Mouse (Mus musculus) neural tube, embryonic 14.5 days (tissue): ENCODE results near the gene Clec1b. TPM values are rescaled to one million over a fixed set of nuclear protein-coding genes. Genes with fewer than 3 reads are reported as not detected.
A peak's percentile ranks its signal among the peaks of the same experiment; 100 is the strongest.

ENCODE experiments used
- ATAC-seq: fragments of 200-750 bp; cut with Nextera tagmentation; 2 replicates; pipeline ENCODE4 v1.8.0; 2017; ENCODE audit warnings: low read depth, mild to moderate bottlenecking, moderate TSS enrichment, moderate library complexity
- H3K27ac ChIP-seq: fragments of 300-500 bp; sonication (generic); 2 replicates; pipeline ENCODE4 v1.5.1; 2014; ENCODE audit warnings: low read depth, mild to moderate bottlenecking, control low read depth, low read length, moderate library complexity, mixed read lengths
- H3K27me3 ChIP-seq: fragments of 300-500 bp; sonication (generic); 2 replicates; pipeline ENCODE4 v1.6.1; 2014; ENCODE audit warnings: low read length; ENCODE audit not compliant: control insufficient read depth, insufficient read depth
- H3K36me3 ChIP-seq: fragments of 300-500 bp; sonication (generic); 2 replicates; pipeline ENCODE4 v1.6.1; 2014; ENCODE audit warnings: low read length, mixed read lengths; ENCODE audit not compliant: control insufficient read depth, insufficient read depth
- H3K4me1 ChIP-seq: fragments of 300-500 bp; sonication (generic); 2 replicates; pipeline ENCODE4 v1.6.1; 2014; ENCODE audit warnings: low read length; ENCODE audit not compliant: control insufficient read depth, insufficient read depth
- H3K4me2 ChIP-seq: fragments of 300-500 bp; sonication (generic); 2 replicates; pipeline ENCODE4 v1.6.1; 2014; ENCODE audit warnings: mild to moderate bottlenecking, low read depth, low read length, control low read depth
- H3K4me3 ChIP-seq: fragments of 300-500 bp; sonication (generic); 2 replicates; pipeline ENCODE4 v1.5.1; 2014; ENCODE audit warnings: low read depth, low read length, control low read depth, mixed read lengths
- H3K9ac ChIP-seq: fragments of 300-500 bp; sonication (generic); replicated peaks from 2 replicates; pipeline ENCODE4 v1.6.1; 2014; ENCODE audit warnings: low read depth, mild to moderate bottlenecking, control low read depth, low read length, mixed read lengths
- H3K9me3 ChIP-seq: fragments of 300-500 bp; sonication (generic); 2 replicates; pipeline ENCODE4 v1.6.1; 2016; ENCODE audit warnings: low read length; ENCODE audit not compliant: control insufficient read depth
- WGBS: fragments of 180-500 bp; shearing (Covaris S2); extraction: QIAGEN DNeasy Blood & Tissue Kit; methylation state at CpG from one replicate; pipeline ENCODE4 v1.1.7; 2014; 5-methylcytosine and 5-hydroxymethylcytosine counted together
- polyA plus RNA-seq: library from polyadenylated mRNA; unstranded; fragments of >200 nt; fragmentation: Nextera tagmentation; extraction: Ambion mirVana; gene quantifications from 2 replicates; pipeline ENCODE4 v1.2.1, GENCODE M21; 2014

The Clec1b gene
- polyA plus RNA-seq, 1 experiment from 2014 or later: 0.88 TPM

GRCm38 (mm10) chr6:129402404-129402803, 5.3 kb downstream of the Clec1b start:
- H3K36me3 ChIP-seq: no peaks in the 10 kb centered on the region
- H3K9ac ChIP-seq: no peak overlapping the region
- no peak overlapping the region for H3K27ac ChIP-seq
- H3K4me2 ChIP-seq: no peak overlapping the region
- no peak for ATAC-seq
- H3K4me3 ChIP-seq: no peak overlapping the region
- 95% methylated on average over 2 of the region's 2 CpGs for WGBS
- H3K27me3 ChIP-seq: no peaks in the 10 kb centered on the region
- H3K9me3 ChIP-seq: no peaks in the 10 kb centered on the region
- H3K4me1 ChIP-seq: no peaks in the 10 kb centered on the region

- Histone ChIP-seq H3K27ac (no peak overlapping the region), H3K4me3 (no peak overlapping the region), H3K9me3 (no peaks in the 10 kb centered on the region), H3K27me3 (no peaks in the 10 kb centered on the region), H3K9ac (no peak overlapping the region), H3K36me3 (no peaks in the 10 kb centered on the region), H3K4me2 (no peak overlapping the region), H3K4me1 (no peaks in the 10 kb centered on the region)
- WGBS: 88% methylated on average over 6 of the region's 6 CpGs
- ATAC-seq: no peak
Observed at GRCm38 (mm10) chr6:129403391-129403790, 6.3 kb downstream of the Clec1b start.

- Histone ChIP-seq H3K27ac (no peak overlapping the region), H3K27me3 (no peaks in the 10 kb centered on the region), H3K36me3 (no peaks in the 10 kb centered on the region), H3K4me3 (no peak overlapping the region), H3K4me2 (no peak overlapping the region), H3K9ac (no peak overlapping the region), H3K4me1 (no peaks in the 10 kb centered on the region), H3K9me3 (no peaks in the 10 kb centered on the region)
- no peak for ATAC-seq
Observed at GRCm38 (mm10) chr6:129405999-129406398, 8.9 kb downstream of the Clec1b start.

- Histone ChIP-seq H3K4me1 (no peaks in the 10 kb centered on the region), H3K9me3 (no peaks in the 10 kb centered on the region), H3K27ac (no peak overlapping the region), H3K4me3 (no peak overlapping the region), H3K36me3 (no peaks in the 10 kb centered on the region), H3K27me3 (no peaks in the 10 kb centered on the region), H3K4me2 (no peak overlapping the region), H3K9ac (no peak overlapping the region)
- WGBS: 61% methylated on average over 2 of the region's 2 CpGs
- ATAC-seq: no peak
Observed at GRCm38 (mm10) chr6:129407324-129407723, 10.2 kb downstream of the Clec1b start.

DNA sequence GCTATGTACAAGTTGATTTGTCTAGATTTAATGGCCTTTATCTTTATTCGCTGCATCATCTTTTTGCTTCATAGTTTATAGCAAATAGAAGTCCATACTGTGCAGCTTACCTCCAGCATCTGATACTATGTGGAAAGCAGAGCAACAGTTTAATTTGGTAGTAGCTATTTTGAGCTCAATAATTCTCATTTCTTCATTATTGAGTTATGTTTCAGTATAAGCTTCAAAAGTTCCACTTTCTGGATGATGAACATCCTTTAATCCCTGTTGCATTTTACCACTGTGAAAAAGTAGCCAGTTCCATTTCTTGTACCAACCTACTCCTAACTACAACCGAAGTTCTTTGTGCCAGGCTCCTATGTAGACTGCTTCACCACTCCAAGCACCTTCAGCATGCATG, 11.5 kb downstream of the Clec1b start, which contains the start of gene Clec9a:
Gene Clec9a, plus strand, starts transcription at position 301 of the 400 bp plus-strand sequence.
- no peaks in the 10 kb centered on the region for H3K9me3 ChIP-seq
- no peaks in the 10 kb centered on the region for H3K27me3 ChIP-seq
- no peak within 1 kb of the TSS for H3K27ac ChIP-seq
- no peaks in the 10 kb centered on the region for H3K4me1 ChIP-seq
- H3K4me2 ChIP-seq: no peak within 1 kb of the TSS
- no peak for ATAC-seq
- H3K9ac ChIP-seq: no peak within 1 kb of the TSS
- 92% methylated on average over 2 of the region's 2 CpGs for WGBS
- no peak within 1 kb of the TSS for H3K4me3 ChIP-seq
- H3K36me3 ChIP-seq: no peaks in the 10 kb centered on the region

DNA sequence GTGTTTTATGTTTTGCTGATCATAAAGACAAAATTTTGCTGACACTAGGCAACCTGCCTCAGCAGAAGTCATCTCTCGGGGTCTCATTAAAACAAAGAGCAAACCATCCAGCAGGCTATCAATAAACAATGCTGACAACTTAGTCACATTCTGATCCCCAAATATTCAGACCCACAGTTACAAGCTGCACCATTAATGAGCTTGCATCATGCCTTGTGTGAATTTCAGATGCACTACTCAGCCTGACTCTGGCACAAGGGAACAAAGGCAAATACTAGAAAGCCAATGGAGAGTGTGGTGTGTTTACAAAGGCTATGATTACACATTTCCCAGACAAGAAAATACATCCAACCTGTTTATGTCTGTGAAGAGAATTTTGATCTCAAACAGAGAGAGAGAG, 17.1 kb downstream of the Clec1b start:
- peak; percentile 54 for ATAC-seq
- H3K4me3 ChIP-seq: no peak overlapping the region
- no peaks in the 10 kb centered on the region for H3K9me3 ChIP-seq
- WGBS: 83% methylated on average over 1 of the region's 1 CpGs
- no peaks in the 10 kb centered on the region for H3K4me1 ChIP-seq
- H3K9ac ChIP-seq: no peak overlapping the region
- no peak overlapping the region for H3K27ac ChIP-seq
- H3K4me2 ChIP-seq: no peak overlapping the region
- no peaks in the 10 kb centered on the region for H3K27me3 ChIP-seq
- no peaks in the 10 kb centered on the region for H3K36me3 ChIP-seq

DNA sequence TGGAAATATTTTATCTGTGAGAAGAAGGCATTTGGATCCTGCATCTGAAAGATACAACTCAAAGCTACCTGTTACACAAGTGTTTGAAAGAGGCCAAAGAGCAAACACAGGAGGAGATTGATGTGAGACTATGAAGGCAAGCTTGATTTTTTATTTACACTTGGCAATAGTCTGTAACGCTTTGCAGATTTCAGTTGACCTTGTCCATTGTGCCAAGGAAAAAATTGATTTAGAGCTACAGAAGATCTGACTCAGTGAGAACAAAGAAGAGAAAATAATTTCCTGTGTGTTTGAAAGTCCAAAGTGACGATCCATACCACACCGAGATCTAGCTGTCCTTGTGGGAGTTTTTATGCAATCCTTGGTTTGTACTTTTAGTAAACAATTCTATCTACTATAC, 25.2 kb downstream of the Clec1b start:
- H3K4me1 ChIP-seq: no peaks in the 10 kb centered on the region
- no peak overlapping the region for H3K9ac ChIP-seq
- 83% methylated on average over 3 of the region's 3 CpGs for WGBS
- H3K27me3 ChIP-seq: no peaks in the 10 kb centered on the region
- no peak overlapping the region for H3K27ac ChIP-seq
- no peak overlapping the region for H3K4me3 ChIP-seq
- no peaks in the 10 kb centered on the region for H3K36me3 ChIP-seq
- no peak for ATAC-seq
- no peak overlapping the region for H3K4me2 ChIP-seq
- no peaks in the 10 kb centered on the region for H3K9me3 ChIP-seq

GRCm38 (mm10) chr6:129423040-129423733, 26.1 kb downstream of the Clec1b start:
- Histone ChIP-seq H3K4me3 (no peak overlapping the region), H3K9ac (no peak overlapping the region), H3K4me2 (no peak overlapping the region), H3K27ac (no peak overlapping the region), H3K27me3 (no peaks in the 10 kb centered on the region), H3K4me1 (no peaks in the 10 kb centered on the region), H3K9me3 (no peaks in the 10 kb centered on the region), H3K36me3 (no peaks in the 10 kb centered on the region)
- ATAC-seq: peak; percentile 52; the same call in 1 of the 2 replicates
- WGBS: 62% methylated on average over 4 of the region's 4 CpGs

DNA sequence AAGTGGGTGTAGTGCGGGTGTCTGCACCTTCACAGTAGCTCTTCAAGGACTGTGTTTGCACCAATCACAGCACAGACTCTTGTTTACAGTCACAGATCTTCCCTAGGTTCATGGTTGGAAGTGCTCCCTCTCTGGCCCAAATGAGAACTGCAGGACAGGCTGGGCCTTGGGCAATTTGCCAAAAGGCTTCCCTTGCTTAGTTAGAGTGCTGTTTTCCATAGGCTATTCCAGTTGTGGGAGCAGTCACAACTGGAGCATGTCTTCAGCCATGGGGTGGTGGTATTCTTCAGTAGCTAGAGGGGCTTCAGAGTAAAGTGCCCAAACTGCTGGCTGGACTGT, 26.6 kb downstream of the Clec1b start:
- H3K27me3 ChIP-seq: no peaks in the 10 kb centered on the region
- 8% methylated on average over 1 of the region's 1 CpGs for WGBS
- no peak overlapping the region for H3K27ac ChIP-seq
- no peaks in the 10 kb centered on the region for H3K36me3 ChIP-seq
- no peaks in the 10 kb centered on the region for H3K4me1 ChIP-seq
- H3K9ac ChIP-seq: no peak overlapping the region
- H3K4me2 ChIP-seq: no peak overlapping the region
- peak; percentile 86 for ATAC-seq
- no peaks in the 10 kb centered on the region for H3K9me3 ChIP-seq
- no peak overlapping the region for H3K4me3 ChIP-seq
